Mouse (Mus musculus): ENCODE results near the gene Ankrd40. TPM values are rescaled to one million over a fixed set of nuclear protein-coding genes. Genes with fewer than 3 reads are reported as not detected.

The Ankrd40 gene
- polyA plus RNA-seq, 1 experiment, result 73.2 TPM

DNA sequence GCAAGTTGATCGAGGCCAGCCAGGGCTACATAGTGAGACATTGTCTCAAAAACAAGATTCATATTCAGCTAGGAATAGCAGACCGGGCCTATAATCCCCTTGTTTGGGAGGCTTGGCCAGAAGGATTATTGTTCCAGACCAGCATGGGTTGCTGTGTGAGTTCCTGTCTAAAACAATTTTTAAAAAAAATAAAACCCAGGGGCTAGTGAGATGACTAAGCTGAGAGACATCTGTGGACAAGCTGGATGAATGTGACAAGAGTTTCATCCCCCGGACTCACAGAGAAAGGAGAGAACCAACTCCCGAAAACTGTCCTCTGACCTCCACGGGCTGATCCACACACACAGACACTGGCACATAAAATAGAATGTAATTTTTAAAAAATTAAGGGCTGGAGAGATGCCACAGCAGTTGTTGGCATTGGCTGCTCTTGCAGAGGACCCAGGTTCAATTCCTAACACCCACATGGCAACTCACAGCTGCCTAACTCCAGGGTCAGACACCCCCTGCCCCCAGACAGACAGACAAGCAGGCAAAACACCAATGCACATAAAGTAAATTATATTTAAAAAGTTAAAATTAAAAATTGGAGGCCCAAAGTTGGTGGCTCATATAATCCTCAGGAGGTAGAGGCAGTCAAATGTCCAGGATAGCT lies 4.4 kb upstream of the Ankrd40 start:
- TF ChIP-seq POLR2A (IDR thresholded peaks at IDR 0.05; ENCODE audit: low read depth, low read length), result no peak
- TF ChIP-seq CTCF (IDR thresholded peaks at IDR 0.05; ENCODE audit: extremely low read depth, insufficient read length, insufficient replicate concordance, low read depth, low read length), result no peak
- H3K27ac ChIP-seq (ENCODE audit: insufficient read depth, low read depth, low read length), result no peak overlapping the region
- WGBS, result 85% methylated on average over 5 of the region's 5 CpGs

DNA sequence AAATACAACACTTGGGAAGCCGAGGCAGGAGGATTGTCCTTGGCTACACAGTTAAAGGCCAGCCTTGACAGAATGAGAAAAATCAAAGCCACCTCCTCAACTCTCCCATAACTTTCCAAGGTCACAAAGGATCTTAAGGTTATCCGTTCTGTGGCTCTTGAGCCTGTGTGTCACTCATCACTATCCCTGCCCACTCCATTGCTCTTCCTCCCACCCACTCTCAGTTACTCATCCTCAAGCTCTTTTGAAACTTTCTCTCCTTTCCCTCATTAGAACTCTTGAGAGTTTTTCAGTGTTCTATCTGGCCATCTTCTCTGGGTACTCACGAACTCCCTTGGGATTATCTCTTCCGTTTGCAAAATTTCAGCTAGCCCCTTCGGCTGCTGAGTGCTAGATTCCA lies 3.2 kb upstream of the Ankrd40 start:
- Histone ChIP-seq H3K27me3 (ENCODE audit: control insufficient read depth, insufficient read depth, low read length) (no peaks in the 10 kb centered on the region), H3K36me3 (ENCODE audit: control insufficient read depth, insufficient read depth, low read length) (no peaks in the 10 kb centered on the region), H3K4me1 (ENCODE audit: control insufficient read depth, insufficient read depth, insufficient read length, low read length) (peaks cover 1% of the 10 kb centered on the region; the same call in 1 of the 2 replicates), H3K4me3 (ENCODE audit: low read depth, low read length) (no peak overlapping the region), H3K27ac (ENCODE audit: insufficient read depth, low read depth, low read length) (no peak overlapping the region)
- WGBS, result 92% methylated on average over 5 of the region's 5 CpGs
- no peak for TF ChIP-seq CTCF (IDR thresholded peaks at IDR 0.05; ENCODE audit: extremely low read depth, insufficient read length, insufficient replicate concordance, low read depth, low read length)
- no peak for TF ChIP-seq POLR2A (IDR thresholded peaks at IDR 0.05; ENCODE audit: low read depth, low read length)

More for the DNA sequence above, 4.4 kb upstream of the Ankrd40 start:
- peaks cover 4% of the 10 kb centered on the region; the same call in 1 of the 2 replicates for H3K4me1 ChIP-seq (ENCODE audit: control insufficient read depth, insufficient read depth, insufficient read length, low read length)
- H3K27me3 ChIP-seq (ENCODE audit: control insufficient read depth, insufficient read depth, low read length), result no peaks in the 10 kb centered on the region
- H3K4me3 ChIP-seq (ENCODE audit: low read depth, low read length), result no peak overlapping the region
- 0 out of 2 replicates have a peak, but pooled peaks cover 2% of the 10 kb centered on the region for H3K36me3 ChIP-seq (ENCODE audit: control insufficient read depth, insufficient read depth, low read length)

DNA sequence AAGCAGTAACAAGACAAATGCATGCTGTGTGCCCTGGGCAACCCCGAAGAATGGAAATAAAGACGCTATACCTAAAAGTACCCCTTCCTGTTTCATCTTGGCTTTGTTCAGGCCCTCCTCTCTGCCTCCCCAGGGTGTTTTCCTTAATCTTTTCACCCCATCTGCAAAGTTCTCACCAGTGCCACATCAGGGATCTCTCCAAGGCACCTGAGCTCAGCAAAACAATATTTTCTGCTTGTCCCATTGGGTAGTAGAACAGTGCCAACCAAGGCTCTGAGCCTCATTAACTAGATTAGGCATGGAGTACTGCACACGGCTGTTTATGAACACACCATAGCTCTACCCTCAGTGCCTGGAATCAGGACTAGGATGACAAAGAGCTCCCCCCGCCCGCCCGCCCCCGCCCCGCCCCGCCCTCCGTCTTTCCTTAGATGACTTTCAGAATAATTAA lies 815 bp upstream of the Ankrd40 start:
- Histone ChIP-seq H3K27ac (ENCODE audit: insufficient read depth, low read depth, low read length) (peak overlapping the region; percentile 10), H3K36me3 (ENCODE audit: control insufficient read depth, insufficient read depth, low read length) (no peaks in the 10 kb centered on the region), H3K4me1 (ENCODE audit: control insufficient read depth, insufficient read depth, insufficient read length, low read length) (peaks cover 12% of the 10 kb centered on the region; the same call in 1 of the 2 replicates), H3K4me3 (ENCODE audit: low read depth, low read length) (no peak overlapping the region), H3K27me3 (ENCODE audit: control insufficient read depth, insufficient read depth, low read length) (no peaks in the 10 kb centered on the region)
- TF ChIP-seq CTCF (IDR thresholded peaks at IDR 0.05; ENCODE audit: extremely low read depth, insufficient read length, insufficient replicate concordance, low read depth, low read length), result no peak
- no peak for TF ChIP-seq POLR2A (IDR thresholded peaks at IDR 0.05; ENCODE audit: low read depth, low read length)
- 15% methylated on average over 10 of the region's 10 CpGs for WGBS

DNA sequence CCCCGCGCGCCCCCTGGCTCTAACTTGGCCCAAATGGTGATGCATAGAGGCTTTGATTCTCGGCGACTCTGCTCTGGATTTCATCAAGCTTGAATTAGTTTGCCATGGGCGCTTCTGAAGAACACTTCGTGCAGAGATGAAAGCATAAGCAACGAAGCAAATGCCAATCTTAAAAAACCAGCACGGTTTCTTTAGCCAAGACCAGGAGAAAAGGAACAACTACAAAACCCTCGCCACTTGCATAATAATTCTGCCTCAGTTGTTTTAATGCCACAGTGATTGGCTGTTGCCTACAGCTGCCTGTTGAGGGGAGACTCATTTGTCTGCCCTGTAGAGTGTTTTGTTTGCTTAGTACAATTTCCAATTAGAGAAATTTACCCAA lies 834 bp downstream of the Ankrd40 start:
- peak overlapping the region; percentile 56 for H3K27ac ChIP-seq (ENCODE audit: insufficient read depth, low read depth, low read length)
- no peak for TF ChIP-seq POLR2A (IDR thresholded peaks at IDR 0.05; ENCODE audit: low read depth, low read length)
- TF ChIP-seq CTCF (IDR thresholded peaks at IDR 0.05; ENCODE audit: extremely low read depth, insufficient read length, insufficient replicate concordance, low read depth, low read length), result no peak

DNA sequence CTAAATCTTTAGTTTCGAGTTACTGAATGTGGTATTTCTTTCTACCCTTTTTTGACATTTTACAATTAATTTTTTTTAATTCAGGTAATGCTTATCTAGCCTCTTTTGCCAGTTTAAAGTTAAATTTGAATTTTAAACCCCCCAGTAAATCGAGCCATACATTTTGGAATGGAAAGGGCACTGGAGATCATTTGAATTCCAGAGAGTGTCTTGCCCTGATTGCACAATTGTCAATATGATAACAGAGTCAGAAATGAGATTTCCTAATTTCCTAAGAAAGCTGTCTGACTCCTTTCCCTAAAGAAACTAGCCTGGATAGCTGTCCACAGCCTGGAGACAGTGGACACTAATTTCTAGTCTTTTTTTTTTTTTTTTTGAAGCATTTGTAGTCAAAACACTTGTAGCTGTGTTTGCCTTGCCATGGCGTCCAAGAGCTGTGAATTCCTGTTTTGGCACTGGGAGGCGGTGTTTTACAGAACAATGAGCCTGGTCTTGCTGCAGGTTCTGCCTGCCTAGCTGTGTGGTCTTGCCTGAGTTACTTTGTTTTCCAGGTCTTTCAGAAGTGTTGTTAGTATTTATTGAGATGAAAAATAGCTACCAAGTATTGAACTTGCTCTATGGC lies 1.6 kb downstream of the Ankrd40 start:
- Histone ChIP-seq H3K4me1 (ENCODE audit: control insufficient read depth, insufficient read depth, insufficient read length, low read length) (peaks cover 18% of the 10 kb centered on the region; the same call in 1 of the 2 replicates), H3K36me3 (ENCODE audit: control insufficient read depth, insufficient read depth, low read length) (peaks cover 2% of the 10 kb centered on the region), H3K27me3 (ENCODE audit: control insufficient read depth, insufficient read depth, low read length) (no peaks in the 10 kb centered on the region), H3K27ac (ENCODE audit: insufficient read depth, low read depth, low read length) (peak overlapping the region; percentile 56; the same call in 1 of the 2 replicates), H3K4me3 (ENCODE audit: low read depth, low read length) (no peak overlapping the region)
- 37% methylated on average over 4 of the region's 4 CpGs for WGBS
- TF ChIP-seq POLR2A (IDR thresholded peaks at IDR 0.05; ENCODE audit: low read depth, low read length), result no peak
- TF ChIP-seq CTCF (IDR thresholded peaks at IDR 0.05; ENCODE audit: extremely low read depth, insufficient read length, insufficient replicate concordance, low read depth, low read length), result peak; percentile 20; the same call in 1 of the 2 replicates

More for the DNA sequence above, 834 bp downstream of the Ankrd40 start:
- H3K4me1 ChIP-seq (ENCODE audit: control insufficient read depth, insufficient read depth, insufficient read length, low read length), result peaks cover 14% of the 10 kb centered on the region; the same call in 1 of the 2 replicates
- 4% methylated on average over 10 of the region's 10 CpGs for WGBS
- no peaks in the 10 kb centered on the region for H3K27me3 ChIP-seq (ENCODE audit: control insufficient read depth, insufficient read depth, low read length)
- H3K36me3 ChIP-seq (ENCODE audit: control insufficient read depth, insufficient read depth, low read length), result peaks cover 1% of the 10 kb centered on the region; the same call in 1 of the 2 replicates
- H3K4me3 ChIP-seq (ENCODE audit: low read depth, low read length), result peak overlapping the region; percentile 73

DNA sequence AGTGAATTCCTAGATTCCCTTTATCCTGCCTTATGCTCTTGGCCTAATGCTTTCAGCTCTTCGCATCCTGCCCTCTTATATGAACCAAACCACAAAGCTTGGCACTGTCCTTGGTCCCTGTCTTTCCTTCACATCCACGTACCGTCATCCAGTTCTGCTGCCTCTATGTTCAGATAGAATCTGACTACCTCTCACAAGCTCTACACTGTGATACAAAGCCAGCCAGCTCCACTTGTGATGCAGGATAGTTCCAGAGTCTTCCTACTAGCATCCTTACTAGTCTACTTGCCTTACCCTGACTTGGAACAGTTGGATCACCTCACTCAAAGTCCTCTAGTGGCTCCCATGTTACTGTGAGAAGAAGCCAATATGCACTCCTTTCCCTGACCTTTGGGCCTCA lies 2.4 kb downstream of the Ankrd40 start:
- Histone ChIP-seq H3K27ac (ENCODE audit: insufficient read depth, low read depth, low read length) (peak overlapping the region; percentile 91), H3K4me3 (ENCODE audit: low read depth, low read length) (no peak overlapping the region), H3K4me1 (ENCODE audit: control insufficient read depth, insufficient read depth, insufficient read length, low read length) (peaks cover 21% of the 10 kb centered on the region; the same call in 1 of the 2 replicates), H3K36me3 (ENCODE audit: control insufficient read depth, insufficient read depth, low read length) (peaks cover 6% of the 10 kb centered on the region), H3K27me3 (ENCODE audit: control insufficient read depth, insufficient read depth, low read length) (no peaks in the 10 kb centered on the region)
- no peak for TF ChIP-seq CTCF (IDR thresholded peaks at IDR 0.05; ENCODE audit: extremely low read depth, insufficient read length, insufficient replicate concordance, low read depth, low read length)
- TF ChIP-seq POLR2A (IDR thresholded peaks at IDR 0.05; ENCODE audit: low read depth, low read length), result no peak
- WGBS, result 55% methylated on average over 3 of the region's 3 CpGs

DNA sequence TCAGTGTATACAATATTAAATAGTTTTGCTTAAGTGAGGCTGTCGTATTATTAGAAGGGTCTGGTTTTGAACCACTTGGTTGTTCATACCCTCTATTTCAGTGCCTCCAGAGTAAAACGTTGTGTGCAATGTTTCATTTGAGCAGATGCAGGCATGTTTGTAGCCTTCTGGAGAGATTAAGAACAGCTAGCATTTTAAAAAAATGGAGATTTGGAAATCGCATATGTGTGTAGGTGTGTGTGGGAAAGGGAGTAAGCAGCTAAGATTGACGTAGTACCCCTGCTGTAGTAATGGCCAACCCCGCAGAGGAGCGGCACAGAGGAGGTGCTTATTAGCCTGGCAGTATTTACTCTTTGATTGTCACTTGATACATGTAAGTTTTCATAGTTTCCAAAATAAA lies 4.9 kb downstream of the Ankrd40 start:
- WGBS, result 75% methylated on average over 6 of the region's 6 CpGs
- no peak overlapping the region for H3K27ac ChIP-seq (ENCODE audit: insufficient read depth, low read depth, low read length)
- H3K27me3 ChIP-seq (ENCODE audit: control insufficient read depth, insufficient read depth, low read length), result no peaks in the 10 kb centered on the region
- H3K36me3 ChIP-seq (ENCODE audit: control insufficient read depth, insufficient read depth, low read length), result peaks cover 11% of the 10 kb centered on the region
- TF ChIP-seq POLR2A (IDR thresholded peaks at IDR 0.05; ENCODE audit: low read depth, low read length), result no peak
- TF ChIP-seq CTCF (IDR thresholded peaks at IDR 0.05; ENCODE audit: extremely low read depth, insufficient read length, insufficient replicate concordance, low read depth, low read length), result no peak
- H3K4me3 ChIP-seq (ENCODE audit: low read depth, low read length), result no peak overlapping the region
- peaks cover 21% of the 10 kb centered on the region; the same call in 1 of the 2 replicates for H3K4me1 ChIP-seq (ENCODE audit: control insufficient read depth, insufficient read depth, insufficient read length, low read length)

All from small intestine, adult 2 months (tissue).